Mouse (Mus musculus) heart, embryonic 15.5 days (tissue): ENCODE measurements around the gene Ppp1r7. TPM values are rescaled to one million over a fixed set of nuclear protein-coding genes. Genes with fewer than 3 reads are reported as not detected.

Source experiments
- microRNA-seq: library from miRNA; unstranded; fragments of <30 nt; microRNA quantifications from one replicate; pipeline ENCODE4, GENCODE M21; 2016
- polyA plus RNA-seq: library from polyadenylated mRNA; unstranded; fragments of >200 nt; fragmentation: Nextera tagmentation; extraction: Ambion mirVana; gene quantifications from 2 replicates; pipeline ENCODE4 v1.2.1, GENCODE M21; 2015

Ppp1r7 gene
- polyA plus RNA-seq, 1 experiment from 2014 or later: 46.2 TPM

Small RNAs within 50 kb of the gene (microRNA-seq; reads per million reads assigned to microRNA genes)
- gene Mir6345: not detected
- gene Mir6902: not detected

Other genes starting within 250 kb of the Ppp1r7 start
- gene Kif1a, start 240.9 kb upstream of the Ppp1r7 start, polyA plus RNA-seq: 10.2 and 13.8 TPM in 2 replicates
- gene Agxt, start 207.6 kb upstream of the Ppp1r7 start, polyA plus RNA-seq: 0.14 TPM in 1 of 2 replicates, not detected in the other
- 0.38 and 1.2 TPM in 2 replicates for gene 2310007B03Rik, start 181.9 kb upstream of the Ppp1r7 start, polyA plus RNA-seq
- gene Crocc2, start 174.1 kb upstream of the Ppp1r7 start, polyA plus RNA-seq: 0.26 and 0.55 TPM in 2 replicates
- gene Sned1, start 107.0 kb upstream of the Ppp1r7 start, polyA plus RNA-seq: 3.0 and 7.8 TPM in 2 replicates
- 19.2 and 22.5 TPM in 2 replicates for gene Mterf4, start 36.9 kb upstream of the Ppp1r7 start, polyA plus RNA-seq
- gene Pask, start 628 bp downstream of the Ppp1r7 start, polyA plus RNA-seq: 5.4 and 7.7 TPM in 2 replicates
- gene Ano7, start 31.1 kb downstream of the Ppp1r7 start, polyA plus RNA-seq: 0.16 and 0.33 TPM in 2 replicates
- 124 and 140 TPM in 2 replicates for gene Hdlbp, start 136.0 kb downstream of the Ppp1r7 start, polyA plus RNA-seq
- gene Farp2, start 169.2 kb downstream of the Ppp1r7 start, polyA plus RNA-seq: 4.1 and 4.8 TPM in 2 replicates